Mouse (Mus musculus) spleen, postnatal 14 days (tissue): ENCODE data around the gene Gm47791.
A peak's percentile ranks its signal among the peaks of the same experiment; 100 is the strongest.

Source experiments
- DNase-seq, 2 experiments: peaks; one replicate each; pipeline ENCODE4 v3.0.0; 2021 to 2022; ENCODE audit warnings: low spot score in 2 of 2

The Gm47791 gene

GRCm38 (mm10) chr1:82787414-82787813 lies 16.4 kb upstream of the Gm47791 start:
- peak in 1 of 2 experiments; percentile 15 for DNase-seq

DNA sequence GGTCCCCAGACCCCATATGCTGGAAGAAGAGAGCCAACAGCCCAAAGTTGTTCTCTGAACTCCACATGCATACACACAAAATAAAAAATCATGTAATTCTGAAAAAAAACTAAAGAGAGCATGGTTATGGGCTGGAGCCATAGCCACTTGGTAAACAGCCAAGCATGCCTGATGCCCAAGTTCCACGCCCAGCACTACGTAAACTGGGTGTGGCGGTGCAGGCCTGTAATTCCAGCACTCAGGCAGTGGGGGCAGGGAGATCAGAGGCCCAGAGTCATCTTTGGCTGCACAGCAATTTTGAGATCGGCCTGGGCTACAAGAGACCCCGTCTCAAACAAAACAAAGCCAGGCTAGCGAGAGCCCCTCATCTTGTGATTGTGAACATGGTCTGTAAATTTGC lies 14.5 kb upstream of the Gm47791 start:
- DNase-seq = no peak

GRCm38 (mm10) chr1:82783559-82783958 lies 12.5 kb upstream of the Gm47791 start:
- DNase-seq = no peak

GRCm38 (mm10) chr1:82779388-82779966 lies 8.4 kb upstream of the Gm47791 start:
- DNase-seq = no peak

DNA sequence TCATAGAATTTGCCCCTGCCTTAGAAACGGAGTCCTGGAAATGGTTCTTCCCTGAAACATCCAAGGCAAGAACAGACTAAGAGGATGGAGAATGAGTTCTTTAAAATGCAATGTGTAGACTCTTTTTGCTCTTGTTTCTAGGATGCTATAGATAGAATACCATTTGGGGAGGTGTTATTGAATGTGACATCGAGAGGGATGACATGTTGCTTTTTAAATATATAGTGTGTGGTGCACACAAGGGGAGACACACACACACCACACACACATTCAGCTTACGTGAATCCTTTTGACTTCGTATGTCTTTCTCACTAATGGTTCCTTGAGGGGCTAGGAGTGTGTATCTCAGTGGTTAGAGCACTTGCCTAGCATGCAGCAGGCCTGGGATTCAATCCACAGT lies 4.2 kb upstream of the Gm47791 start:
- DNase-seq = no peak

DNA sequence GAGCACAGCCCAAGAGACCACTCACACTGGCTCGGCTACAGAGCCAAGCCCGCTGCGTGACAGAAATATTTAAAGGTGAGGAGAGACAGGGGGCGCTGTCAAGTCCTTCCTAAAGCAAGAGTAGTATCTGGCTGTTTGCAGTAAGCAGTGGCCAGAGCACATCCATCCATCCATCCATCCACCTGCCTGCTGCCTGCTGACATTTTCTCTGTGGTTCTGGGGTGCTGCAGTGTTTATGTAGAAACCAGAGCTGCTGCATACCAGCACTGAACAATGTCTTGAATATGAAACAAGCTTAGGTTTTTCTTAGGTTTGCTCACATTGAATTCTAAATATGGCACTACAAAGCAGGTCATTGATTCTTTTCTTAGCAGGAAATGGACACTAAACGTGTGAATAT lies 2.2 kb upstream of the Gm47791 start:
- DNase-seq = no peak

DNA sequence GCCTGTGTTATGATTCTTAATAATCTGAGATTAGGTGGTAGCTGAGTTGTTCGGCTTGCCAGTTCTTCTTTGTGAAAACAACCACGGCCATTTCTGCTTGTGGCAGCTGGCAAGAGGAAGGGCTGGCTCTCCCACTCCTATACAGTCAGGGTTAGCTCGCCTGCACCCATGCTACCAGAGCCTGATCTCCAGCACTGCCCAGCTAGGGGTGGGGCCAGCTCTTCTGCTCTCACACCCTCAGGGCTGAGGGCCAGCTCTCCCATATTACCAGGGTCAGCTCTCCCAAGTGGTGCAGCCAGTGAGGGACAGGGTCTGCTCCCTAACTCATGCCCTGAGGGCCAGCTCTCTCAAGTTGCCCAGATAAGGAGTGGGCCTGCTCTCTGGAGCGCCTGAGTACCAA lies 1.4 kb upstream of the Gm47791 start:
- DNase-seq = no peak

- no peak for DNase-seq
Observed at GRCm38 (mm10) chr1:82768269-82768668, 2.8 kb downstream of the Gm47791 start, which contains the start of gene Tm4sf20. Gene Tm4sf20, minus strand, starts transcription at chr1:82768461.

GRCm38 (mm10) chr1:82766641-82767040 lies 4.4 kb downstream of the Gm47791 start:
- DNase-seq = no peak

- no peak for DNase-seq
Observed at GRCm38 (mm10) chr1:82766227-82766626, 4.8 kb downstream of the Gm47791 start.

DNA sequence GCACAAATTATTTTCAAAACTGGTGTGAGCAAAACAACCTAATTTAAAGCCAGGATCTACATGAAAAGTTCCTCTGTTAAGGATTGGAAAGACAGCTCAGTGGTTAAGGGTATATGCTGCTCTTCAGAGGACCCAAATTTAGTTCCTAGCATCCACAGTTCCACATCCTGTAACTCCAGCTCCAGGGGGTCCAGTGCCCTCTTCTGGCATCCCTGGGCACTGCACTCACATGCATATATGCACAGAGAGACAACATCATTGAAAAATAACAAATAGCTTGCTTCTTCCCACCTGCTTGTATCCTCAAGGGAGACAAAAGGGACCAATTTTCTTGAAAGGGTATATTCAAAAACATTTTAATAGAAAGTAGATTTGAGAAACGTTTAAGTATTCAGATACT lies 8.8 kb downstream of the Gm47791 start:
- DNase-seq = no peak

- no peak for DNase-seq
Observed at GRCm38 (mm10) chr1:82761454-82762169, 9.4 kb downstream of the Gm47791 start.

- no peak for DNase-seq
Observed at GRCm38 (mm10) chr1:82759520-82759919, 11.5 kb downstream of the Gm47791 start.

DNA sequence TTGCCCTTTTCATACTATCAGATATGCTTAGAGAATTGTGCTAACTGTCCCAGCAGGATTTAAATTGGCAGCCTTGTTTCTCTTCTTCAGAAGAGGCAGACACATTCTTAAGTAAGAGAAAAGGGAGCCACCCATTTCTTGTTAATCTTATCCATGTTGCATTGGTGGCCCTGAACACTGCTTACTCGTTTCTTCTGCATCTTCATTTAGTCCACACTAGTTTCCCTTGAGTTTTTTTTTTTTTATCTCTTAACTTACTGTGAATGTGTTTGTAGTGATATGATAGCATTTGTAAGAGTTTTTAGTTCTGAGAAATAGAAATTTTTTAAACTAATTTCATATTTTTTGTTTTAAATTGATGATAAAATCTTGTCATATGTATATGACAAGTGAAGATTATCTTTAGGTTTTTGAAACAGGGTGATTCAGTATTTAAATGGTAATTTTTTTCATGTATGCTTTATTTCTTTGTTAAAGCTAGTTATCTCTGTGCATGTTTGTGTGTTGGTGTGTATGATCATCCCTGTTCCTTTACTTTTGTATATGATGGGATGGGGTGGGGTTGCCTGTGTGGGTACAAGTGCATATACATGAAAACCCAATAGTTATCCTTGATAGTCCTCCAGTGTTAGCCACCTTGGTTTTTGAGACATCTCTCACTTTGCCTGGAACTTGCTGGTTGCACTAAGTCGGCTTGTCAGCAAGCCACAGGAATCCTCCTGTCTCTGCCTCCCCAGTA lies 23.2 kb downstream of the Gm47791 start:
- DNase-seq = no peak

DNA sequence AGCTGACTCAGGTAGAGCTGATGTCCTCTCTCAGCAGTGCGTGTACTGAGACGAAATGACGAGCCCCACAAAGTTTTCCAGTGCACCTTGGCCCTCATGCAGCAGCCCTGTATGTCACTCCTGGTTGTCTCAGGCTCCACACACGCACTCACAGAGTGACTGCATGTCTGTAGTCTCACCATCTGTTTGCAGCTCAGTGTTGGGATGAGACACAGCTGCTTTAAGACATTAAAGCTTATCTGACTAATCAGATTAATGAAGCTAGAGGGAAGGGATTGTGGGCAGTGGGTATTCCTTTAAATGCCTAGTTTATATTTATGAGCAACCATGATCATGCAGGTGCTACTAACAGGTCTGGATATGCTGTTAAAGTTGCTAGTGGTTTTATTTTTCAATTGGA lies 24.6 kb downstream of the Gm47791 start:
- DNase-seq = no peak

DNA sequence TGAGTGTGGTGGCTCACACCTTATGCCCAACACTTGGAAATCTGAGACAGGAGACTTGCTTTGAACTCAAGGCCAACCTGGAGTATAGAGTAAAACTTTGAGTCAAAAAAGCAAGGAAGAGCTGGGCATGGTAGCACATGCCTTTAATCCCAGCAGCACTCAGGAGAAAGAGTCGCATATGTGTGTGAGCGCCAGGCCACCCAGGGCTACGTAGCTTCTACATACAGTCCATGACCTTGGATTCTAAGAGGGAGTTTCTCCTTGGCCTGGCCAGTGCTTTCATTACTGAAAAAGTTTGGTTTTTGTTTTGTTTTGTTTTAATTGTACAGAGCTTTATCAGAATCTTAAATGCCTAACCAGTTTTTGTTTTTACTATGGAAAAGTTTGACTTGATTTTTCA lies 27.1 kb downstream of the Gm47791 start:
- DNase-seq = no peak

DNA sequence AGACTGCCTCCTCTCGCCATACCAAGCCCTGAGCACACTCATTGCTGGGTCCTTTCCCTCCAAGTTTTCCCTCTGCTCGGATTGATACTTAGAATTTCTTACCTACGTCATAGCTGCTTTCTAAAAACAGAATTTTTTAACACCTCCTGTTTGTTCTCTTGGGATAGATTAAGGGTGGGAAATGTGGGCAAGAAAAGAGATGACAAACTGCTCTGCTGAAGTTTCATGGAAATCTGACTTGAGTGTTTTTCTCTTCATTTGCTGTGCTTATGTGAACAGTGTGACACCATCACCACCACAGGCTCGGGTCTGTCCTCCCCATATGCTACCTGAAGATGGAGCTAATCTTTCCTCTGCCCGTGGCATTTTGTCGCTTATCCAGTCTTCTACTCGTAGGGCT lies 29.5 kb downstream of the Gm47791 start:
- DNase-seq = no peak

GRCm38 (mm10) chr1:82738066-82738465 lies 33.0 kb downstream of the Gm47791 start:
- DNase-seq = no peak

DNA sequence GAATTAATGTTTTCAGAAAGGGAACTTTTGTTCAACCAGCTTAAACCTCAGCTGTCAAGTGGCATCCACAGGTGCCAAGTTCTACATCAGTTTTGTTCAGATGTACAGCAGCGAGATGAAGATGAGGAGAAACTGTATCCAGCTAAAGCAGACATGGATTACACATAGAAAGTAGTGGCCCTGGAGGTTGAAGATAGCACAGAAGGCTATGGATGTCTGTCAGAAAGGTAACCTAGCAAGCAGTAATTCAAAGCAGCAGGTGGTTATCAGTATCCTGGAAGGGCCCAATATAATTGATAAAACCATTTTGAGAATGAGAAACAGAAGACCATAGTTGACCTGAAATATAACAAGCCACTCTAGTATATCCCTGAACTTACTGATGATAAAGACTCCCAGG lies 37.7 kb downstream of the Gm47791 start:
- DNase-seq = no peak

- no peak for DNase-seq
Observed at GRCm38 (mm10) chr1:82726482-82726881, 44.6 kb downstream of the Gm47791 start.

- no peak for DNase-seq
Observed at GRCm38 (mm10) chr1:82725875-82726185, 45.2 kb downstream of the Gm47791 start.

- DNase-seq = no peak
Observed at GRCm38 (mm10) chr1:82725026-82725874, 45.8 kb downstream of the Gm47791 start.
